Mouse (Mus musculus): Measurements from ENCODE around the gene Ttc38.
A peak's percentile ranks its signal among the peaks of the same experiment; 100 is the strongest.

Ttc38 gene

DNA sequence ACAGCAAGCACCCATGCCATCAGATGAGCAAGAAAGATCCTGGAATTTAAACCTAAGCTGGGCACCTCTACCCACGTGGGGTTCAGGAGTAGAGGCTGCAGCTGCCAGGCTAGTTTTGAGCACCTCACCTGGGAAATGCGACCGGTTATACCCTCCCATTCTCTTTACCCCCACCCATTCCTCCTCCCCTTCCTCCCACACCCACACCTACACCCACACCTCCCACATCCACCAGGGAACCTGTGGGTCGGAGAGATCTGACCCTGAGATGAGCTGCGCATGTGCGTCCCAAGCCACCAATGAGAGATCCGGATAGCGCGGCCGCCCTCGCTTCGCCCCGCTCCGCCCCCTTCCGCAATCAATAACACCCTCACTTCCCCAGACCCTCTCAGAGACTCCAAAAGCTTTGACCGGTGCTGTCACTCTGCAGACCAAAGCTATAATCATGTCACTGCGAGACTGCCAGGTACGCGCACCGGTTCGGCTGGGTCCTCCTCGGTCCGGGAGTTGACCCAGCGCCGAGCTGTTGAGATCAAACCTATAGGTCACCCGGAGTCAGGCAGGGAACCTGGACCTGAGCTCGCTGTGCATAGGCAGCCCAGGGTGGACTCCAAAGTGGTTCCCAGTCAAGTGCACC is at the start of gene Ttc38:
Gene Ttc38, plus strand, starts transcription at position 353 of the 637 bp plus-strand sequence.
- DNase-seq: peak; percentile 83 to 85

DNA sequence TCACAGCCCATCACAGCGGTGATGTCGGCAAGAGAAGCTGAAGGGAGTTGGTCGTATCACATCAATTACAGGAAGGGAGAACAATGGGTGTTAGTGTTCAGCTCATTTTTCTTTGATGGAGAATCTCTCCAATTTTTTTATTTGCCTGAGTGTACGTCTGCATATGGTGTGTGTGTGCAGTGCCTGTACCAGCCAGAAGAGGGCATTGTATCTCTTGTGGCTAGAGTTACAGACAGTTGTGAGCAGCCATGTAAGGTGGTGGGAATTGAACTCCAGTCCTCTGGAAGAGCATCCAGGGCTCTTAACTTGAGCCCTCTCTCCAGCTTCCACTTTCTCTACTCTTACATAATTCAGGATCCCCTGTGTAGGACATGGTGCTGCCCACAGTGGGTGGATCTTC is 49.0 kb upstream of the Ttc38 start:
- no peak for DNase-seq

DNA sequence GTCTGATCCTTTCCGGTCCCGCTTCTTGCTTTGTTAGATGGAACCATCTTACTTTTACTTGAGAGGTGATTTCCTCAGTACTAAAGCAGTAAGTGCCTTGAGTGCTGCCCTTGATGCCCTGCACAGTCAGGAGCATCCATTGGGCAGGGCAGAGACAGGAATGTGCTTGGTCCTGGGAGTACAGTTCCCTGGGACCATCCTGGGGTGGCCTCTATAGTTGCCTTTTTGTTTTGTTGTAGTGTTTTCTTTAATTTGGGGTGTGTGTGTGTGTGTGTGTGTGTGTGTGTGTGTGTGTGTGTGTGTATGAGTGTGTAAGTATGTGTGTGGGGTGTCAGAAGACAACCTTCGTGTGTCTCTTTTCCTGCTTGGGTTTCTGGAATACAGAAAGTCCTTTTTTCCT is 47.8 kb upstream of the Ttc38 start:
- no peak for DNase-seq

DNA sequence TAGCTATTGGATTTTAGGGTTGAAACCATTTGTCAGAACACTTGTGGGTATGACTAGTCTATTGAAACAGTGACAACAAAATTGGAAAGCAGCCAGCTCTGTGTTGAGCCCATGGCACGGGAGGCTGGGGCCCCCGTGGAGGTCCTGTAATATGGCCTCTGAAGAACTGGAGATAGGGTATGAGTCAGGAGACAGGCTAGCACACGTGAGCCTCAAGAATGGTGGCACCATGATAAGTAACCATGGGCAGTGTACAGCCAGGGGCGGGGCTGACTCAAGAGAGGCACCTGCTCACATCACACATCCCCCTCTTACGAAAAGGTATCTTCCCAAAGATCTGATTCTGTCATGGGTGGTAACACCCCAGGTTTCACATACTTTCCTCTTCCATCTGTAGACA is 45.4 kb upstream of the Ttc38 start:
- no peak for DNase-seq

DNA sequence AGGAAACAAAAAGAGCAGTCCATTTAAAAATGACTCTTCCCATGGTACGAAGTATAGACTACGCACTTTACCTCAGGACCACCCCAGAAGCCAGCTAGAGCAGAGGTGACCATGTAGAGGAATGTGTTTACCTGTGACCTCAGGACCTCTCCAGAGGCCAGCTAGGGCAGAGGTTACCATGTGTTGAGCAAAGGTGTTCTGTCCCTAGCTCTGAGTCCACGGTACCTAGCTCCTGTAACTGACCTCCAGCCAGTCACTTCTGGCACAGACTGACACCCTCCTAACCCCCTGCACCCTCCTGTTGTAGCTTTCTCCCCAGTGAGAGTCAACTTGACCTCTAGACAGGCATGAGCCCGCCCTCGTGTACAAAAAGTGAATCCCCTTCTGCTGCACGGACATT is 44.6 kb upstream of the Ttc38 start:
- no peak for DNase-seq

DNA sequence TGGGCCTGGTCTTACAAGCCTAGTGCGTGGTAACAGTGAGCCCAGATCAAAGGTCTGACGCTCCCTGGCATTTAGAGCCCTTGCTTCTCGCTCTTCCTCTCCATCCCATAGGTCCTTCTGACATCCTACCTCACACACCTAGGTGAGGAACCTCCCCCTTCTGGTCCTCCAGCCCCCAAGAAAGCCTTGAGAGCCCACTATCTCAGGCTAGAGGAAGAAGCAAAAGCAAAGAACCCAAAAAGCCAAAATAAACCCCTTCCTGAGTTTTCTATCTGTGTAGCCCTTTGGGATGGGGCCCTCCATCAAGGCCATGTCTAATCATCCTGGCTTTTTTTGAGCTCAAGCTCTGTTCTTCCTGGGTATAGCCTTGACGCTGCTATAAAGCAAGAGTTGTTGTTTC is 44.1 kb upstream of the Ttc38 start:
- no peak for DNase-seq

DNA sequence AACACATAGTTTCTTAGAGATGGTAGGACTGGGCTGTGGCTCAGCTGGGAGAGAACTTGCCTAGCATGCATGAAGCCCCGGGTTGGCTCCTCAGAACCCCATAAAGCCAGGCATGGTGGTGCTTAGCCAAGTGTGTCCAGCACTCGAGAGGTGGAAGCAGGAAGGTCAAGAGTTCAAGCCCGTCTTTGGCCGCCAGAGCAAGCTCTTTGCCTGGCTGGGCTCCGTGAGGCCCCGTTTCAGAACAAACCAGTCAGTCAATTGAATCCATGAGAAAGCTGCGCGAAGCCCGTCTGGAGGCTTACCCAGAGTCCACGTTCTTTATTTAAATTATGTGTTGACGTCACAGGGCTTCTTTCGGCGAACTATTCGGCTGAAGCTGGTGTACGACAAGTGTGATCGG is 43.5 kb upstream of the Ttc38 start:
- DNase-seq: no peak

DNA sequence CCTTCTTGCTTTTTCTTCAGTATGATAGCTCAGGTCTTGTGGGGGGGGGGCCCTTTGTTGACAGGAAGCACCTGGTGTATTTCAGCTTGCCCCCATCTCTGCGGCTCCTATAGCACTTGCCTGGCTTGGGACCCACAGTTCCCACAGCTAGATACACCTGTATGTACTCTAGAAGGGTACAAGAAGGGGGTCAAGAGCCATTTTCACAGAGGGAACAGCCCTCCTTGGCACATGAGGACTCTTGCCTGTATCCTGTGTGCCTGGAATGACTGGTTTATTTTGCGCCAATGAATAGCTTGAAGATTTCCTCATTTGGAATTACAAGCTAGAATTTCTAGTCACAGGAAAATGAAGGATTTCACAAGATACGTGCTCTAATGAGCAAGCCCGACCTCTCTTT is 40.7 kb upstream of the Ttc38 start:
- no peak for DNase-seq

DNA sequence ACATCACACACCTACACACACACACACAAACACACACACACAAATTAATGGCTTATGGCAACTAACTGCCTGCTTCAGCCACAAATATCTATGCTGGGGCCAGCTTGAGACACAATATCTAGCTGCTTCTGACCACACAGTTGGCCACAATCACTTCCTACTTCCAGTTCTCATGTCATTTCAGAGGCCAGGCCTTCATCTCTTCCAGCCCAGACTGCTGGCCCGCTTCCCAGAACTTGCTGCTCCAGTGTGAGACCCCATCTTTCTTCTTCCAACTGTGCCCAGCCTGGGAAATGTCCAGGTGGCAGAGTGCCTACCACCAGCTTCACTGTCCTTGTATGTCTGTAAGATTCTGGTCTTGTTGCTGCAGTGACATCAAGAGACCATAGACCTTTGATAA is 39.3 kb upstream of the Ttc38 start:
- DNase-seq: no peak

DNA sequence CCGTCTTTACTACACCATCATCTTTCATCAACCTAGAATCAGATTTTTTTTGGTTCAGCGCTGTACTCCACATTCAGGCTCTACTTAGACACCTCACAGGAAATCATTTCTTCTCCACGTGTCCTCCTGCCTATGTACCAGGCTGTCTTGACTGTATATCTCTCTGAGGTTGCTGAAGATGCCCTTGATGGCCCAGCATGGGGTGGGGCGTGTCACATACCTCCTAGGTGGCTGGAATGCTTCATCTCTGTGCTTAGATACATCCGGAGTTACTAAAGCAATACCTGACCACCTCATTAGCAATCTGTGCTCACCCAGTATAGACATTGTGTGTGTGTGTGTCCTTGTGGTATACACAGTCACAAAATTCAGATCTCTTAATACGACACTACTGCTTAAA is 36.6 kb upstream of the Ttc38 start:
- no peak for DNase-seq

DNA sequence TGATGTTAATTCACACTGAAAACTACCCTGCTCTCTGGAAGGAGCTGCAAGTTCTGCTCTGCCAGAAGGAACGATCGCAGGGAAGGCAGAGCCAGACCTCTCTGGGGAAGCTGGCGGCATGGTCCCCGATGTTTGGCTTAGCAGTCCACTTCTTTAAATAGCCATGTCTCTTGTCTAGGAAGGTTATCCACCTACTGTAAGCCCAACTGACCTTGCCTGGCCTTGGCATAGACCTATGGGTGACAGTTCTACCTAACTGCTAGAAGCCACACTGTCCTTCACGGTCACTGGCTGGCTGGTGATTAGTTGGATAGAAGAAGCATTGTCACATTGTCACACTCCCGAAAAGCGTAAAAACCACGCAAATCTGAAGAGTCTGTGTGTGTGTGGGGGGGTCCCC is 33.4 kb upstream of the Ttc38 start:
- no peak for DNase-seq

DNA sequence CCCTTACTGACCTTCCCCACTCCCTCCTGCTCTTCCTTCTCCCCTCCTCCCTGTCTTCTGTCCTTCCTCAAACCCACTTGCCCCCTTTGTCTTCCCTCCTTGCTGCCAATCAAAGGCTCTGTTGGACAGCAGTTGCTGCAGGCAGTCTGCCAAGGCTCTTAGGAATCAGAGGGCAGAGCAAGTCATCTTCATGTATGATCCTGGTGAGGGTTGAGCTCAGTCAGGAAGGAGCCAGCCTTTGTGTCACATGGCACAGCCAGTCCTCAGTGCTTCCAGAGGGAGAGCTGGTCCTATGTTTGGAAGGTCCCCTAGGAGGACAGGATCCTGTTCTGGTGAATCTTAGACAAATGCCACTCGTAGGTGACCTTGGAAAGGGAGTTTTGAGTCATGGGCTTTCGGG is 29.2 kb upstream of the Ttc38 start:
- DNase-seq: no peak

DNA sequence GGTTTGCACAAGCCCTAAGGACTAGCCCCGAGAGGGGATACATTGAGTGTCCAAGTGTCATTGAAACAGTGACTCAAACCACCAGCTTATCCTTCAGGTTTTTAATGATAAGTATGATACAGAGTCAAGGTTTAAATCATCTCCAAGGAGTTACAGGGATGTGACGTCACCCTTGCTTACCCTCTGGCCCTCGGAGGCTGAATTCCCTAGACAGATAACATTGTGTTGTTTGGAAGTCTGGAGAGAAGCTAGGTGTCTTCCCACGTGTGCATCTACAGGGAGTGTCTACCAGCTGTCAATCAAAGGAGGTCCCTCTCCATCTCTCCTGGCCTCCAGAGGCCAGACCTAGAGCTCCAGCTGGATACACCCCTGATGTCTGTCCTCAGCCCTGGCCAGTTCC is 25.2 kb upstream of the Ttc38 start:
- DNase-seq: no peak

DNA sequence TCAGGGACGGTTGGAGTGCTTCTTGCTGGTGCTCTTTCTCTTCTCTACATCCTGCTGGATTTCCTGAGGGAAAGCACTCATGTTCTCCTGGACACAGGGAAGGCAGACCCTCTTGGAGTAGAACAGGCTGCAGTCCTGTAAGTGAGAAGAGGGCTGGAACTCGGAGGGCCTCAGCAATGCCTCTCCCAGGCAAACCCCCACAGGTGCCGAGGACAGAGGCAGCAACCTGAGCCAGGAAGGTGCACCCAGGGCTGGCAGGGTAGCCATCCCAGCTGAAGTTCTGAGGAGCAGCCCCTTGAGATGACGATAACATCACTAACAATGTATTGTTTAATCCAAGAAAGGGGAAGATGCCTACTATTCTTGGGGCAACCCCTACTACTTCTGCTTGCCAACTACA is 24.7 kb upstream of the Ttc38 start:
- DNase-seq: no peak

DNA sequence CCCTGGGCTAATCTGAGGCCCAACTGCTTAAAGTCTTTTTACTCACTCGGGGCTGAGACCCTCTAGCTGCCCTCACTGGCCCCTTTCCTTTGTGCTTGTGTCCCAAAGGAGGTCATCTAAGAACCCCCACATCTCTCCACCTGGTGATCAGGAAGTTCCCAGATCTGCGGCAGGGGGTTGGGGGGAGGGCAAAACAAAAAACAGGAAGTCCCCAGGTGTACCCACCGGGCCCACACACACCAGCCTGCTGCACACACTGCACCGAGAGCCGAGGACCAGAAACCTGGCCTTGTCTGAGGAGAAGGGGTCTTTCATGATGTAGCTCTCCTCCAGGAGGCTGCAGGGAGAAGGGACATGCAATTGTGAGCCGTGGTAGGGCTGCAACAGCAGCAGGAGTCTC is 24.1 kb upstream of the Ttc38 start:
- no peak for DNase-seq

DNA sequence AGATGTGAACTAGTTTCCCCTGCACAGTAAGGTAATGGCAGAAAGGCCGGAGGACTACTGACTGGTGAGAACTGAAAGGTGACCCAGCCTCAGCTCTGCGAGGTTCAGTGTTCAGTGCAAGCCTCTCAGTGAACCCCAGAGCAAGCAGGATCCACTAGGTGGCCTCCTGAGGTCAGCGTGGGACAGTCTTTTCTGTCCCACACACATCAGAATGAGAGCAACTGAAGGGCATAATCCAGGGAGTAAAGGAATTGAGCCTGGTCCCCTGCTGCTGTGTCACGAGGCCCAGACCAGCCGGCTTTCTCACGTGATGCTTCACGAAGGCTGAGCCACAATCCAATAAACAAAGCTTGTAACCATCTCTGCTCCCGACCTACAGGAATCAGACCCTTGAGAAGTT is 23.7 kb upstream of the Ttc38 start:
- no peak for DNase-seq

DNA sequence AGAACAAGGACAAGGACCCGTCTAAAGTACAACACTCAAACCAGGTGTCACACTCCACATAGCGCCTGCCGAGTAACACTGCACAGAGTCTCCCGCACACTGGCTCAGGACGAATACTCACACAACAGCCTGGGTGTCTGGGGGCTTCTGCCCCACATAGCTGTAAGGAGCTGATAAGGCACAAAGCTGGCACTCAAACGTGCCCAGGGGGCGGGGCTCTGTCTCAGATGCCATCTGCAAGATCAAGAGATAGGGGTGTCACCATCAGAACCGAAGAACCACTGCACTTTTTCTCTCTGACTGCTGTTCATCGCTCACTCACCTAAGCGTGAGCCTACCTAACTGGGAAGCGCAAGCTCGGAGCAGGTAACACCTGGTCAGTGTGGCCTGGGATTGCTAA is 23.0 kb upstream of the Ttc38 start:
- no peak for DNase-seq

DNA sequence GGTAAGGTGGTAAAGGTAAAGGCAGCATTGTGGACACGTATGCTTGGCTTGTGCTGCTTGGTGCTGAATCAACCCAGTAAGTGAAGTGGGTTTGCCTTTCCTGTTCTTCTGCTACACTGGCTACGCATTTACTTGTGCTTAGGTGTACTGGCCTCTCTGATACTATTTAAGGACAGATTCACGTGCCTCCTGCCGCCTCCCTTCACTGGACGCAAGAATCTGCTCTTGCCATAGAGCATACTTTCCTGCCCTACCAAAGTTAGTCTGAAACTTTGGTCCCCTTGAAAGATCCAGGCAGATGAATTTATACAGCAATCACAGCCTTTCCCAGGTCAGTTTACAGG is 21.7 kb upstream of the Ttc38 start:
- no peak for DNase-seq

DNA sequence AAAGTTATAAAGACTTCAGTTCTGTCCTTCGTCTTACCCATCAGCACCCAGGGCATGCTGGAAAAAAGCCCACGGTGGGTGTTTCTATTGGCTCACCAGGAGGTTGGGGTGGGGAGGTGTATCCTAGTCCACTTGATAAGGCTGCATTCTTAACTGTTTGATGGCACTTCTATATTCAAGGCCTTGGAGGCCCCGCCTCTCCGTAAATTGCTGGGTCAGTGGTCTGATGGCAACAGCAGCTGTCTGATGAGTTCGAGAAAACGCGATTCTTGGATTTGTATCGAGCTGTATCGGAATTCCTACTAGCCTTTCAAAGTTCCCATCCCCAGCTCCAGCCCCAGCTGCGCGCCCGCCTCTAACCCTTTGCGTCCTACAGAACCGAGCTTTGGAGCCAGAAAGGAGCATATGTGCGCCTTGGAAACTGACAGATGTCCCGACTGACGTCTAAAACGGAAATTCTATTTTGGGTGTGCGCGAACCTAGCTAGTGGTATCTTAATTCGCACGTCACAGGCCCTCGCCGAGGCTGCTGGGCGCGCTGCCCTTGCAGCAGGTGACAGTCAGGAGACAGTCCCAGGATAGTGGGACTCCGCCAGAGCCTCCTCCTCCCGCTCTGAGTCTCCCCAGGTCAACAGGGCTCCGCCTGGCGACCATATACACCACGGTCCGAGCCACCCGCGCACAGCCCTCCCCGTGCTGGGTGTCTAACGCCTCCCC is 21.1 kb upstream of the Ttc38 start:
- no peak for DNase-seq

DNA sequence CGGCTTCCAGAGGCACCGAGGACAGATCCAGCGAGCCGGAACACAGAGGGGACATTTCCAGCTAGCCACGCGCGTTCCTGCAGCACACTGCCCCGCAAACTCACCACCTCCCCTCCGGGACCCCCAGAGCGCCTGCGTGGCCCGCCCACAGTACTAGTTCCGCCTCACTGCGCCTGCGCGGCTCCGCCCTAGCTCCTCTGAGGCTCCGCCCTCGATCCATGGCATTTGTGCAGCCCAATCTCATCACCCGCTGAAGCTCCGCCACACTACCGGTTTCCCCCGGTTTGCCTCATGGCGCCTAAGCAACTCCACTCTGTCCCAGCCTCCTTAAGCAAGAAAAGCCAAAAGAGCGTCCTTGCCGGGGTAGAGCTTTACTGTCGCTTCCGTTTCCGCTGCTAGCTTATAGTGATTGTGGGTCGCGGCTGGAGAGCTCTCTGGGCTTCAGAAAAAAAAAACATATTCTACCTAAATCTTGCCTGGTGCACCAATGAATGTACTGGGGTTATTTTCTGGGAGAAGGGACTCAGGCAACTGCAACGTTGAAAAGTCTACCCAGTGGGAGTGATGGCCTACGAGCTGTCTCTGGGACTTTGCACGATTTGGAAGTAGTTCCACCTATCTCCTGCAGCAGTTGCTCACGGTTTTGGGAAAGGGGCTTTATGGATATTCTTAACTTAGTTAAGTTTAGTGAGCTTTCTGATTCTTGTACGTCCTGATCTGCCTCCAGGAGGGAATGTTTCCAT is 20.4 kb upstream of the Ttc38 start, which contains the start of gene Cdpf1:
Gene Cdpf1, minus strand, starts transcription at position 163 of the 743 bp plus-strand sequence.
- DNase-seq: peak; percentile 98 to 99

DNA sequence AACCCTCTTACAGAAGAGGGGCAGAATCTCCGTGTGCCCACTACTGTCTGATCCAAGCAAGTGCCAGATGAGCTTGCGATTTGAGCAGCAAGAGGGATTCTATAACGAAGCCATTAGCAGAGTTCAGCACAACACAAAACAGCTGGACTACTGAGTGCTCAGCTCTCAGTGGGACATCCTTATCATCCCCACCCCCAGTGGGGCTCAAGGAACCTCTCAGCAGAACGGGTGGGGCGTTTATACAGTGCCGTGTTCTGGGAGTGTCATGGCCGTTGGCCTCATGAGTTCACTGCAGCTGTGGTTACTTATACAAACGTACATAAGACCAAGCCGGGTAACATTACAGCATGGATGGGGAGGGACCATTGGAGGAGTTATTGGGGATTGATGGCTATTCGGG is 18.7 kb upstream of the Ttc38 start:
- no peak for DNase-seq

DNA sequence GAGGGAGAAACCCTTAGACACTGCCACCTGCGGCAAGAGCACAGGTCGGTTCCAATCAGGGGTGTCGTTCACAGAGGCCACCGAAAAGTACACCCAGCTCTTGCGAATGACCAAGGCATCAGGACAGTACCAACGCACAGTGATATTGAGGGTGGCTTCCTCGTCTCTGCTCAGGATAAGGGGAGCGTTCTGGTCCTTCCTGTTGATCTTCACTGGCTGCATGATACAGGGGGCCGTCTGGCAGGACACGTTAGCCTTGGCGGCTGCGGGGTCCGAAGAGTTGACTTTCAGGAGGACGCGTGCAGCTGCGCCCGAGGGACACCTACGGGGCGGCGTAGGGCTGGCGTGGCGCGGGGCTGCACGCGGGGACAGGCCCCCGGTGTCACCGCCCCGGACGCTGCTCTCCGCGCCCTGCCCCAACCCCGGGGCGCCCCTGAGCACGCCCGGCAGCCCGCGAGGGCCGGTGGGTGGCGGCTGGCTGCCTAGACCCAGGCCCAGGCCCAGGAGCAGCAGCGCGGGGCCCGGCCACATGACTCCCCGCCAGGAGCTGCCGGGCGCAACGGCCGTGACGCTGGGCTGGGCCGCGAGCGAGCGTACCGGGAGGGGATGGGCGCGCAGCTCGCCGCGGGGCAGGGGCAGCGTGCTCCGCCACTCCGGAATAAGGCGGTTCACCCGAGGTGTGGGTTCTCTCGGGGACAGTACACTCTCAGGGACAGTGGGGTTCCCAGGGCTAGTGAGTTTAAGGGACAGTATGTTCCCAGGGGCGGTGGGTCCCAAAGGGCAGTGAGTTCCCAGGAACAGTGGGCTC is 10.7 kb upstream of the Ttc38 start, which contains the start of gene Pkdrej:
Gene Pkdrej, minus strand, starts transcription at position 532 of the 808 bp plus-strand sequence.
- DNase-seq: no peak

DNA sequence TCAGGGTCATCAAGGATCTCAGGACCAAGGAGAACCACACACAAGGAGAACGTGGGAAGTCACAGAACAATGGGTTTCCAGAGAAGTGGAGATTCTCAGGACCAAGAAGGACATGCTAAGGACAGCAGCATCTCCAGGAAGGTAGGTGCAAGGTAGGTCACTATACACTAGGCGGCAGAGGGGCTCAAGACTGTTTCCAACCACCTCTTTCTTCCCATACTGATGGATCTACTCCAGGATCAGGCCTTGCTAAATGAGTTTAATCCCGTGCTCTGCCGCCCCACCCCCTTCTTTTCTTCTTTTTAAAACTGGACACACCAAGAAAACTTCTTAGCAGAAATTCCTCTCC is 10.1 kb upstream of the Ttc38 start:
- DNase-seq: no peak

Measured in spleen, adult 18-20 months (tissue).